10 mouse cellular contexts compared by ENCODE assay signal in the genomic region with DNA sequence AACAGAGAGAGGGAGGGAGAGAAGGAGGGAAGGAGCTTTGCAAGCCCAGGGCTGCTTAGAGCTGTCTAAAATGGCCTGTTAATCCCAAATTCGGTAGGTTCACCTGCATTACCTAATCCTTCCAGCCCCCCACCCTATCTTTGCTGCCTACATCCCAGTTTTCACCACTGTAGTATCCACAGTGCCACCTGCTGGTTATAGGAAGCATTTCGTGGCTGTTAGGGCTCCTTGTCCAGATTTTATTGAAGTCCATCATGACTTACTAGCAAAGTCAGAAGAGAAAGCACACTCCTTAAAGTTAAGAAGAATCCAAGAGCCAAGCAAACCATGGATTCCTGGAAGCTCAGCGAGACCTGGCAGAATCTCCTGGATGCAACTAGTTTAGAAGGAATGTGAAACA.
DNase-seq lines count a peak whose midpoint lies in the region; ATAC-seq lines count a peak whose summit lies in the region.
"Had no signal": no experiment of that assay in that cellular context is flagged by ENCODE, and none has a peak within 500 bp of the region (broad histone marks: within the 10 kb centered on the region; RNA-seq: fewer than 3 reads in every experiment).

No protein-coding gene starts in this region.

- 18% methylated on average over 3 of the region's 3 CpGs for WGBS in hindbrain, embryonic 11.5 days
- 16% methylated on average over 3 of the region's 3 CpGs for WGBS in hindbrain, embryonic 12.5 days

- no peak overlapping the region for H3K27ac ChIP-seq in hindbrain, embryonic 11.5 days (ENCODE audit: low read depth, low read length)
- no peak overlapping the region for H3K27ac ChIP-seq in hindbrain, embryonic 12.5 days
- H3K27ac ChIP-seq: limb, embryonic 13.5 days; stomach, embryonic 15.5 days had no signal

- no peak overlapping the region for H3K9ac ChIP-seq in hindbrain, embryonic 11.5 days (ENCODE audit: low read depth, low read length)
- H3K9ac ChIP-seq in hindbrain, embryonic 12.5 days: no peak overlapping the region
- H3K9ac ChIP-seq: limb, embryonic 13.5 days; stomach, embryonic 15.5 days had no signal

- peak; percentile 72 for DNase-seq in hindbrain, embryonic 11.5 days (ENCODE audit: low spot score)
- peak; percentile 78 for DNase-seq in ES-CJ7 (ENCODE audit: low read depth, low spot score)
- DNase-seq in c-Kit-positive CD71-positive TER-119-positive erythroid progenitor cells, embryonic 14.5 days (ENCODE audit: low spot score): peak; percentile 46
- DNase-seq in gastrocnemius, postnatal 36 days: peak; percentile 26 to 39
- DNase-seq in layer of hippocampus, adult 8-10 months (ENCODE audit: low spot score in 2 of 2): peak; percentile 14 to 40
- DNase-seq in lung, postnatal 36 days: peak; percentile 84
- no peak for DNase-seq in natural killer cell, adult 2 months (ENCODE audit: low spot score in 2 of 2)

- intact Hi-C loops in gastrocnemius, postnatal 36 days (cut with DNase I): loop anchor here (2.0 to 10.0 kb wide), 3 partner anchors 180 to 690 kb away; no protein-coding TSS in a partner anchor

- ATAC-seq in hindbrain, embryonic 11.5 days (ENCODE audit: low FRiP score): no peak
- ATAC-seq in hindbrain, embryonic 12.5 days (ENCODE audit: low FRiP score): no peak

- no peaks in the 10 kb centered on the region for H3K27me3 ChIP-seq in hindbrain, embryonic 11.5 days (ENCODE audit: control insufficient read depth, insufficient read depth, low read length)
- no peaks in the 10 kb centered on the region for H3K27me3 ChIP-seq in hindbrain, embryonic 12.5 days
- H3K27me3 ChIP-seq: stomach, embryonic 15.5 days had no signal

- H3K4me1 ChIP-seq in hindbrain, embryonic 11.5 days (replicated peaks; ENCODE audit: control insufficient read depth, insufficient read depth, low read length): no peaks in the 10 kb centered on the region
- no peaks in the 10 kb centered on the region for H3K4me1 ChIP-seq in hindbrain, embryonic 12.5 days

- no peak overlapping the region for H3K4me2 ChIP-seq in hindbrain, embryonic 11.5 days (replicated peaks; ENCODE audit: low read depth, low read length)
- H3K4me2 ChIP-seq in hindbrain, embryonic 12.5 days (replicated peaks): no peak overlapping the region
- H3K4me2 ChIP-seq: limb, embryonic 13.5 days; stomach, embryonic 15.5 days had no signal

- H3K36me3 ChIP-seq in hindbrain, embryonic 11.5 days (ENCODE audit: control insufficient read depth, insufficient read depth, low read length): no peaks in the 10 kb centered on the region
- H3K36me3 ChIP-seq in hindbrain, embryonic 12.5 days: no peaks in the 10 kb centered on the region
- H3K36me3 ChIP-seq: limb, embryonic 13.5 days; stomach, embryonic 15.5 days had no signal

- H3K4me3 ChIP-seq in hindbrain, embryonic 11.5 days (ENCODE audit: low read depth, low read length): no peak overlapping the region
- no peak overlapping the region for H3K4me3 ChIP-seq in hindbrain, embryonic 12.5 days
- H3K4me3 ChIP-seq: limb, embryonic 13.5 days; stomach, embryonic 15.5 days had no signal

- H3K9me3 ChIP-seq in hindbrain, embryonic 11.5 days (ENCODE audit: control insufficient read depth, low read length): no peaks in the 10 kb centered on the region
- H3K9me3 ChIP-seq in hindbrain, embryonic 12.5 days (replicated peaks): no peaks in the 10 kb centered on the region
- H3K9me3 ChIP-seq: limb, embryonic 13.5 days; stomach, embryonic 15.5 days had no signal

Comparison
In these comparisons a context has a peak if more than half of its experiments do, and no peak if none do; other contexts are left out.
1. DNase-seq: peak in hindbrain, embryonic 11.5 days (single experiment), ES-CJ7 (single experiment), c-Kit-positive CD71-positive TER-119-positive erythroid progenitor cells, embryonic 14.5 days (single experiment), gastrocnemius, postnatal 36 days (2 of 2), layer of hippocampus, adult 8-10 months (2 of 2) and lung, postnatal 36 days (single experiment); none in natural killer cell, adult 2 months (0 of 2).